Mouse (Mus musculus): ENCODE measurements around the gene Exoc7. TPM values are rescaled to one million over a fixed set of nuclear protein-coding genes. Genes with fewer than 3 reads are reported as not detected.

Gene Exoc7
- polyA plus RNA-seq, 1 experiment from 2014 or later = 30.5 TPM

DNA sequence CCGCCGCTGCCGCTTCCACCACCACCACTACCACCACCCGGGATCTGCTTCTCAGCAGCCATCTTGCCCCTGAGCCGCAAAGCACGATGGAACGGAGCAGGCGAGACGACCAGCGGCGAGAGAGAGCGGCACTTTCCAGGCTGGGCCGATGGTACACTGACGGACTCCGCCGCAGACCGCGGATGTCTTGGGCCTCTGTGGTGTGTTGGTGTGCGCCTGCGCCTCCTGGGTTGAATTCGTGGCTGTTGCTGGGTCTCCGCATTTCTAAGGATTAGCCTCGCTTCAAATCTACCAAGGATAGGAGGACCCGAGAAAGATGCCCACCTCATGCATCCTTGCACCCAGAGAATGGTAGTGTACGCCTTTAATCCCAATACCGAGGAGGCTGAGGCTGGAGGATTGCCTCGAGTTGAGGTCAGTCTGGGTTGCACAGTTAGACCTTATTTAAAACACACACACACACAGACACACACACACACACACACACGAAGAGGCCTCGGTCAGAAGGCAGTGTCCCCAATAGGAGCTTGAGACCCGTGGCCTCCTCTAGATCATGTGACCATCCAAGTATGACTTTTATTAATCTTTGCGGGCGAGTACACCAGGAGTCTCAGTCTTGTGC lies 32.9 kb downstream of the Exoc7 start, which contains the start of gene Srp68:
Gene Srp68, minus strand, starts transcription at position 173 of the 622 bp plus-strand sequence.
- WGBS (ENCODE audit: missing documents) = 1% methylated on average over 30 of the region's 32 CpGs
- Histone ChIP-seq H3K4me3 (ENCODE audit: inconsistent target) (peak within 1 kb of the TSS; percentile 91), H3K27ac (peak within 1 kb of the TSS; percentile 66), H3K36me3 (ENCODE audit: inconsistent target) (peaks cover 19% of the 10 kb centered on the region), H3K79me2 (ENCODE audit: inconsistent target) (peaks cover 47% of the 10 kb centered on the region)

DNA sequence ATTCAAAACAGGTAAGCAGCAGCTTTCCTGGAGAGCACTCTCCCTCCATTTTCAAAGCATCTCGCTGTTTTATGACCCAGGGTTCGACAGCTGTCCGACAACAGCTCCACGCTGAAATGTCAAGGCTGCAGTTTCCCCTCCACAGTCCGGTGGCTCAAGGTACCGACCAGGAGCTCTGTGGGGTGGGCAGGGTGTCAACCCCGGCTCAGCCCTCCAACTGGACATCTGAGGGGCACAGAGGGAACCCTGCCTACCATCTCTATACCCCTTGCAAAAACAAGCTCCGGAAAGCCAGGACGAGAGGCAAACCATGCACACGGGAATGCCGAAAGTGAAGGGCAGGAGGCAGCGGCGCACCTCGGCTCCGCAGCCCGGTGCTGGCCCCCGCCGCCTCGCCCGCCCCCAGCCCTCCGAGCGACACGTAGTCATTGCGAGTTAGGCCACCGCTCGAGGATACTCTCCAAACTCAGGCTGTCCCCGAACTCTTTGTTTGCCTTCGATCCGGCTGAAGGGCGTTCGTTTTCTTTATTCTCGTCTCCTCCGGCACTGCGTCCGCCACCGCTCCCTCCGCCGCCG lies 33.5 kb downstream of the Exoc7 start:
- WGBS (ENCODE audit: missing documents) = under 1% methylated on average over 31 of the region's 39 CpGs
- Histone ChIP-seq H3K36me3 (ENCODE audit: inconsistent target) (peaks cover 25% of the 10 kb centered on the region), H3K79me2 (ENCODE audit: inconsistent target) (peaks cover 51% of the 10 kb centered on the region), H3K27ac (peak overlapping the region; percentile 66; the same call in 1 of the 2 replicates), H3K4me3 (ENCODE audit: inconsistent target) (peak overlapping the region; percentile 91)

DNA sequence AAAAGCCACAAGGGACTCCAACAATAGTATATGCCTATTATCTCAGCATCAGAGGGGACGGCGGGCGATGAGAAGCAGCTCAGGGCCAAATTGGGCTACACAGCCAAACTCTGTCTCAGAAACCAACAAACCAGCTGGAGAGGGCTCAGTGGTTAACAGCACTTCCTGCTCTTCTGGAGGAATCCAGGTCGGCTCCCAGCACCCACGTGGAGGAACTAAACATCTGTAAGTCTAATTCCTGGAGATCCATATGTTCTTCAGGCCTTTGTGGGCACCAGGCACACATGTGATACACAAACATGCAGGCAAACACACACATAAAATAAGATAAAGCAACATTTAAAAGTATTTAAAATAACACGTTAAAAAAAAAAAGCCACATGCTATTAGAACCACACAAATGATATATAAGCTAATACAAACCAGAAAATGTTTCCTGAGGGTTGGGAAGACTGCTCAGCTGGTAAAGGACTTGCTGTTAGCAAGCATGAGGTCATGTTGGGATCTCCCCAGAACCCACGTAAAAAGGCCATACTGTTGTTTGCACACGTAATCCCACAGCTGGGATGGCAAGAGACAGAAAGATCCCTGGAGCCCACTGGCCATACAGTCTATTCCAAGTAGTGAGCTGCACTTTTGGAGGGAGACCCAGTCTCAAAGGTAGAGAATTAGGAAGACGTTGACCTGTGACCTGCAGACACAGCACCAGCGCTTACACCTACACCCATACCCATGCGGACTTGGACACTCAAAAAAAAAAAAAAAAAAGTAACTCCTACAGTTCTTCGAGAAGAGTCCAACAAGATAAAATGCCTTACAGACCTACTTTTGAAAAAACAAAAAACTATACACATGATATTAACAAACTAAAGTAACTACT lies 34.2 kb downstream of the Exoc7 start:
- Histone ChIP-seq H3K36me3 (ENCODE audit: inconsistent target) (peaks cover 33% of the 10 kb centered on the region), H3K27ac (no peak overlapping the region), H3K79me2 (ENCODE audit: inconsistent target) (peaks cover 51% of the 10 kb centered on the region), H3K4me3 (ENCODE audit: inconsistent target) (peak overlapping the region; percentile 91)
- WGBS (ENCODE audit: missing documents) = 16% methylated on average over 12 of the region's 12 CpGs

DNA sequence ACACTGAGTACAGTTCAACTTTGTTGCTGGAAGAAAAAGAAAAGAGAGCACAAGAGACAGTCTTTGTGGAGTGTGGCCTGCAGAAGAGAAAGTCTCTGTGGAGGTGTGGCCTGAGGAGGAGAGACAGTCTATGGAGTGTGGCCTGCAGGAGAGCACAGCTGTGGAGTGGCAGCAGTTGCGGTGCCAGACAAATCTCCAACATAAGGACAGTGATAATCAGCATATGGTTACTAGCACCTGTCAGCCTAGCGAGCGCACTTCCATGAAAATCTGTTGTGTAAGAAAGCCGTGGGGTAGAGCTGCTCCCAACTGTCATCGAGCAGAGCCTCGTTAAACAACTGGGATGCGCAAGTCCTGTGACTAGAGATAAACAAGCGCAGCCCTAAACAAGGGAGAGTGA lies 37.5 kb downstream of the Exoc7 start:
- WGBS (ENCODE audit: missing documents) = 96% methylated on average over 8 of the region's 8 CpGs
- Histone ChIP-seq H3K79me2 (ENCODE audit: inconsistent target) (peaks cover 51% of the 10 kb centered on the region), H3K27ac (no peak overlapping the region), H3K36me3 (ENCODE audit: inconsistent target) (peaks cover 46% of the 10 kb centered on the region), H3K4me3 (ENCODE audit: inconsistent target) (no peak overlapping the region)

DNA sequence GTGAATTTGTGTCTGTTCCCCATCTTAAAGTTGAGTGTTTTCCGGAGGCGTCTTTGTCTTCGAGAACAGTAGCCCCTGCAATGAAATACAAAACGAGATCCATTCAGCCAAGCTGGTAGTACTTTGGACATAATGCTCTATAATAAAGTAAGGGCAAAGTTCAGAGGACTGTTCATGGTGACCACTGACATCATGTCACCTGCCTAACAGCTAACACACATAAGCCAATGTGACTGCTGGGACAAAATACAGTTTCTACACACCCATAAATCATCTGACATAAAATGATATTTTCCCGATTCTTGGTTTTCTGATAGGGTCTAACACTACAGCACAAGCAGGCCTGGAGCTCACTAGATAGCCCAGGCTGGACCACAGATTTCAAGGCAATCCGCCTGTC lies 38.7 kb downstream of the Exoc7 start:
- H3K79me2 ChIP-seq (ENCODE audit: inconsistent target) = peaks cover 45% of the 10 kb centered on the region
- peaks cover 58% of the 10 kb centered on the region for H3K36me3 ChIP-seq (ENCODE audit: inconsistent target)
- no peak overlapping the region for H3K27ac ChIP-seq
- no peak overlapping the region for H3K4me3 ChIP-seq (ENCODE audit: inconsistent target)
- 98% methylated on average over 6 of the region's 6 CpGs for WGBS (ENCODE audit: missing documents)

DNA sequence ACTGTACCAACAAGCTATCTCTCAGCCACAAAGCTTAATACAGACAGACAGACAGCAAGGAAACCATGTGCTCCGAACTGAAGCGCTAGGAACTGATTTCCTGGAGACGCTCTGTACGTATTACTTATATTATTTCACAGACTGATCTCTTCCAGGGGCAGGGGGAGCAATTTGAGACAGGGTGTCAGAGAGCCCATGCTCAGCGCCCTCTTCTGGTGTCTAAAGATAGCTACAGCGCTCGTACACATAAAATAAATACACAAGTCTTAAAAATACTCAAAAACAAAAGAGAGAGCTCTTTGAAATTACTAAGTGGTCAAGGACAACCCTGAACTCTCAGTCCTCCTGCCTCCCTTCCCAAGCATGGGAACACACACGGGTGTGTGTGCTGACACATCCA lies 39.4 kb downstream of the Exoc7 start:
- H3K36me3 ChIP-seq (ENCODE audit: inconsistent target) = peaks cover 65% of the 10 kb centered on the region
- WGBS (ENCODE audit: missing documents) = 87% methylated on average over 6 of the region's 8 CpGs
- no peak overlapping the region for H3K27ac ChIP-seq
- peaks cover 38% of the 10 kb centered on the region for H3K79me2 ChIP-seq (ENCODE audit: inconsistent target)
- H3K4me3 ChIP-seq (ENCODE audit: inconsistent target) = no peak overlapping the region

DNA sequence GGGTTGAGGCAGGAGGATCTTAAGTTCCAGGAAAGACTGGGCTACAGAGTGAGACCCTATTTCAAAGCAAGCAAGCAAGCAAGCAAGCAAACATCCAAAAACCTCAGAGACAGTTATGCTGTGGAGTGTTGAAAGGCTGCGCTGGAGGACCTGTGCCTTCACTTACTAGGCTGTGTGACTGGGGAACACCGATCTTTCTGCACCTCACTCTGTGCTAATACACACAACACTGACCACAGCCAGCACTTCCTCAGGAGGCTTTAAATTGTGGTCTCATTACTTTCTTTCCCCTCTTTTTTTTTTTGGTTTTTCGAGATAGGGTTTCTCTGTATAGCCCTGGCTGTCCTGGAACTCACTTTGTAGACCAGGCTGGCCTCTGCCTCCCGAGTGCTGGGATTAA lies 41.2 kb downstream of the Exoc7 start:
- Histone ChIP-seq H3K4me3 (ENCODE audit: inconsistent target) (no peak overlapping the region), H3K36me3 (ENCODE audit: inconsistent target) (peaks cover 78% of the 10 kb centered on the region), H3K79me2 (ENCODE audit: inconsistent target) (peaks cover 20% of the 10 kb centered on the region), H3K27ac (no peak overlapping the region)
- 28% methylated on average over 2 of the region's 4 CpGs for WGBS (ENCODE audit: missing documents)

DNA sequence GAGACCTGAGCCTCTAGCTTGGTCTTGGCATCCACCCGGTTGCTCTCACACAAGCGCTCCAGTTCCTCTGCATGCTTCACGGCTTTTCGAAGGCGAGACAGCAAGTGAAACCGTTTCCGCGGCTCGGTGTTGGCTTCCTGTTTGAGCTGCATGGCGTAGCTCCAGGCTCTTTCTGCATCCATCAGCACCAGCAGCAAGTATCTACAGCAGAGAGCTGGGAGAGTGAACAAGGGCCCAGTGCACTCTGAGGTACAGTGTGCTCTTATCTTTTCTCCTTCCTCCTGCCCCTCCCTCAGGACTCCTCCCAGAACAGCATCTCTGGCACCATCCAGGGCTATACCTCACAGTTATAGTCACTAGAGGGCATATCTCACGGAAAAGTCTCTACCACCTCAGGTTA lies 41.7 kb downstream of the Exoc7 start:
- Histone ChIP-seq H3K79me2 (ENCODE audit: inconsistent target) (peaks cover 15% of the 10 kb centered on the region), H3K27ac (no peak overlapping the region), H3K4me3 (ENCODE audit: inconsistent target) (no peak overlapping the region), H3K36me3 (ENCODE audit: inconsistent target) (peaks cover 80% of the 10 kb centered on the region)
- 27% methylated on average over 11 of the region's 11 CpGs for WGBS (ENCODE audit: missing documents)

DNA sequence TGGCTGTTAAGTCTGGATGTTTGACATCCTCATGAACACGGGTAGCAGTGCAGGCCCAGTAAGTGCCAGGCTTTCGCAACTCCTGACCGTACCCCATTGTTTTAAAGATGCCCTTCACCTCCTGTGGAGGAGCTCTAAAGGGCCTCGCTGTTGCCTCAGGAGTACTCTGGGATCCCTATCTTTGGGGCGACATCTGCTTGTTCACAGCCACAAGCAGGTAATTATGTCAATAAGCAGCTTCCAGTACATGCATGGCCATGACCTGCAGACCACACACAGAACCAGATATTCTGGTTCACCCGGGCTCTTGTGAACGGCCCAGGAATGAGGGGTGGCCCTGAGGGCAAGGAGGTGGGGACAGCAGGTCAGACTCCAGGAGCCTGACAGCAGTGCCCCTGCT lies 46.8 kb downstream of the Exoc7 start:
- peaks cover 67% of the 10 kb centered on the region for H3K36me3 ChIP-seq (ENCODE audit: inconsistent target)
- 54% methylated on average over 7 of the region's 7 CpGs for WGBS (ENCODE audit: missing documents)
- H3K4me3 ChIP-seq (ENCODE audit: inconsistent target) = no peak overlapping the region
- H3K79me2 ChIP-seq (ENCODE audit: inconsistent target) = no peaks in the 10 kb centered on the region; the same call in 1 of the 2 replicates
- no peak overlapping the region for H3K27ac ChIP-seq

DNA sequence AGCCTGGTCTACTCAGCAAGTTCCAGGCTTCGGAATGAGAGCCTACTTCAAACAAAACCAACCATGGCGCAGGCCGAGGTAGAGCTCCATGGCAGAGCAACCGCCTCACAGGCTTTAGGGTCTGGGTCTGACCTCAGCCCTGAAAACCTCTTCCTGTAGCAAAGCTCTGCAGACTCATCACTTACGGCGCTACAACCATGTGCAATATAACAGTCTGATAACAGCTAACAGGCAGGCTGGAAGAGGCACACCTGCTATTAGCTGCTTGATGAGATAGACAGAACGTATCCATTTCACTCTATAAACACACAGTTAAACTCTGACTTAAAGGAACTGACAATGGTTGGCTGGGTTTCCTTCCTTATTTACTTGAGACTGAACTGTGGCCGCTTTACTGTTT lies 47.6 kb downstream of the Exoc7 start:
- WGBS (ENCODE audit: missing documents) = 20% methylated on average over 8 of the region's 8 CpGs
- Histone ChIP-seq H3K79me2 (ENCODE audit: inconsistent target) (no peaks in the 10 kb centered on the region; the same call in 1 of the 2 replicates), H3K4me3 (ENCODE audit: inconsistent target) (no peak overlapping the region), H3K36me3 (ENCODE audit: inconsistent target) (peaks cover 59% of the 10 kb centered on the region), H3K27ac (peak overlapping the region; percentile 15; the same call in 1 of the 2 replicates)

DNA sequence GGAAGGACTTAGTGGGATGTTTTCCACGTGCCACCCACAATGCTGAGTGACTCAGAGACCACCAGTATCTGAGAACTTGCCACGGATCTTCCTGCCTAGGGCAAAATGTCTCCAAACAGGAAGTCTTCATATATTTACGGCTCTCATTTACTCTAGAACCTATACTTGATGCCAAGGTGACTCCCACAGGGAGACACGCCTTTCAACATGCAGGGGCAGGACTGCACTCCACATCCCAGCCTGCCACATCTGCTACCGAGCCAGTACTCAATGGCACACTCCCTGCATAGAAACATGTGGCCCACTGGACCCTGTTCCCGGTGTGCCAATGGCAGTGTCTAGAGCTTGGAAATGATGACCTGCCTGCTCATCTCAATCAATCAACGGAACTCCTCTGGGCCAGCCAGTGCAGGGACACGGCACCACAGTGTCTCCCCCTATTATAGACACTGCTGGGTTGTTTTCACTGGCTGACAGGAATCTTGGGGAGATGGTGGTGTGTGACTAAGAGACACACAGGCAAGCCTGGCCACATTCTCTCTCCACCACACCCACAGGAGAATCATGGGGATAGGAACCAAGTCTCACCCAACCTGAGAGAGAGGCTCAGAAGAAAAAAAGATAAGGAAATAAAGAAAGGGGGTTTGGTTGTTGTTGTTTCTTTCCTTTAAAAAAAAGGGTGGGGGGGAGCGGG lies 50.9 kb downstream of the Exoc7 start:
- Histone ChIP-seq H3K4me3 (ENCODE audit: inconsistent target) (no peak overlapping the region), H3K79me2 (ENCODE audit: inconsistent target) (no peaks in the 10 kb centered on the region; the same call in 1 of the 2 replicates), H3K27ac (no peak overlapping the region), H3K36me3 (ENCODE audit: inconsistent target) (peaks cover 57% of the 10 kb centered on the region)
- WGBS (ENCODE audit: missing documents) = 52% methylated on average over 9 of the region's 9 CpGs

DNA sequence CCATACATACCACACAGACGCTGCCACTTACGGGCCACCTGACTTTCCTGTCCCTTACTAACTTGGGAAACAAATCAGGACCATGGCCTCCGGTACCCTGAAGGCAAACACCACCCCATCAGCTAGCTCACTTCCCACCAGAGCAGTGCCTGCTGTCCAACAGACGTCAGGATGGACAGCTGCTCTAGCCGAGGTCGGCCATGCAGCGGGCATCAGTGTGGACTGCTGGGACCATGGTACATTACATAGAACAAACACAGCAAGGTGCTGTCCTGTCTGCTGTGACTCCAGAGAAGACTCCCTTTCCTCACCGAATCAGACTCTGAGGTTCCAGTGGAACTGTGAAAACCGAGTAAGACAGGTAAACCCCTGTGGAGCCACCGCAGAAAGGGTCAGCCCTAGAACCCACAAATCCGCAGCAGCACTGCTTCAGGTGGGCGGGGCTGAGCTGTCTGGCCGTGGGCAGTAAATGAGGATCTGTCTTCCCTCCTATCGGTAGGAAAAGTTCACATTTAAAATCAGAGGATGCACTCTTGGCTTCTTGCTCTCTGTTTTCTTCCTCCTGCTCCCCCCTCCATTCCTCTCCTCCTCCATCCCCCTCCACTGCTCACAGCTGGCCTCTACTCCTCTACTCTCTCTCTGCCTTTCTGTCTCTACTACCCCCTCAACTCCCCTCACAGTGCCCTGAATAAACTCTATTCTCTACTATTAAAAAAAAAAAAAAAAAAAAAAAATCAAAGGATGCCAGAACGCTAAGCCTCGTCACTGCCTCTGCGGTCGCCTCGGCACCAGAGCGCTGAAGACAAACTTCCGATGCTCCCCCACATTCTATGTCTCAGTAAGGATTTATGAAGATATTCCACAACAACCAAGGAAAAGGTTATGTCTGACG lies 51.7 kb downstream of the Exoc7 start:
- peak overlapping the region; percentile 52 for H3K27ac ChIP-seq
- no peak overlapping the region for H3K4me3 ChIP-seq (ENCODE audit: inconsistent target)
- H3K36me3 ChIP-seq (ENCODE audit: inconsistent target) = peaks cover 57% of the 10 kb centered on the region
- 30% methylated on average over 22 of the region's 22 CpGs for WGBS (ENCODE audit: missing documents)
- no peaks in the 10 kb centered on the region; the same call in 1 of the 2 replicates for H3K79me2 ChIP-seq (ENCODE audit: inconsistent target)

DNA sequence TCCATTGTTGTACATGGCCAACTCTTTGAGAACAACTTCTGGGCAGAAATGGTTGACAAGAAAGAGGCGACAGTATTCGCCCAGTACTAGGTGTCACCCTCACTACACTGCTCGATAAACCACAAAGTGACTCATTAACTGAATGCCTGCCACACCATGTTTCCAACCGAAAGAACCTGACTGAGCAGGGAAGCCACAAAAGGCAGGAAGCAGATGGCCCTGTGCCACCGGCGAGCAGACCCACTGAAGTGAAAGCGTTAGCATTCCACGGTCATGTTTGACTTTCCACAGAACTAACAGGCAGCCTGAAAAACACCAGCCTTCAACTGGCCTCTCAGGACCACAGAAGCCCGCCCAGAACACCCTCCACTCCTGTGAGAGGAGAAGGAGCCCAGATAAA lies 52.4 kb downstream of the Exoc7 start:
- H3K27ac ChIP-seq = peak overlapping the region; percentile 52
- peaks cover 63% of the 10 kb centered on the region for H3K36me3 ChIP-seq (ENCODE audit: inconsistent target)
- no peaks in the 10 kb centered on the region; the same call in 1 of the 2 replicates for H3K79me2 ChIP-seq (ENCODE audit: inconsistent target)
- H3K4me3 ChIP-seq (ENCODE audit: inconsistent target) = no peak overlapping the region
- whole genome bisulfite sequencing (ENCODE audit: missing documents) = 17% methylated on average over 9 of the region's 9 CpGs

Data from macrophage (primary cell).